Mouse (Mus musculus) frontal cortex, postnatal 10 days (tissue): ENCODE data around the gene Apom.

Experiments used
- DNase-seq, 2 experiments: peaks; one replicate each; pipeline ENCODE4 v3.0.0; 2022; ENCODE audit warnings: low spot score in 2 of 2, mixed read lengths in 1 of 2

Apom gene

DNA sequence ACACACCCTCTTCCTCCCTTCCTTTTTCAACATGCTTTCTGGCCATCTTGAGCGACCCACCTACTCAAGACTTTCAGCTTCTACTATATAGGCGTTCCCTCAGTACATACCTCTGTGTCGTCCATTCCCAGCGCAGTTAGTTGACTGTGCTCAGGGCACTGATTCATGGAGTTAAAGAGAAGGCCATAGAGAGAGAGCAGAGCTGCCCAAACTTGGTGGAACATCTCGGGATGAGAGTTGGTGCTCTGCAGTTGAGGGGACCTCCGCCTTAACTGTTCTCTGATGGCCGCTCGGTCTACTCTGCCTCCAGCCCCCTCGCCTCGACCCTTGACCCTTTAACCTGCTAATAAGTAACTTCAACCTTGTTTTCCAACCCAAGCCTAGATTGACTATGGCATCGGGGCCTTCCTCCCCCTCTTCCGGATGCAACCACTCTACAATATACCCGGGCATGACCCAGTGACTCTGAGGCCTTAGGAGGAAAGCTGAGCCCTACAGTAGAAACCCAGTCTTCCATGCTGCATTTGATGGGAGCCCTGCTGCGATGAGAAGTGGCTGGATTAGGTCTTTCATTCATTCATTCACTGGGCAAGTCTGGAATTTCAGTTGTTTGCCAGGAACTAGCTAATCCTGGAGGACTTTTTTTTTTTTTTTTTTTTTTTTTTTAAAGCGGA is at the start of gene Apom:
Apom (minus strand) TSS at position 551 of the 674 bp plus-strand sequence.
- DNase-seq = no peak

DNA sequence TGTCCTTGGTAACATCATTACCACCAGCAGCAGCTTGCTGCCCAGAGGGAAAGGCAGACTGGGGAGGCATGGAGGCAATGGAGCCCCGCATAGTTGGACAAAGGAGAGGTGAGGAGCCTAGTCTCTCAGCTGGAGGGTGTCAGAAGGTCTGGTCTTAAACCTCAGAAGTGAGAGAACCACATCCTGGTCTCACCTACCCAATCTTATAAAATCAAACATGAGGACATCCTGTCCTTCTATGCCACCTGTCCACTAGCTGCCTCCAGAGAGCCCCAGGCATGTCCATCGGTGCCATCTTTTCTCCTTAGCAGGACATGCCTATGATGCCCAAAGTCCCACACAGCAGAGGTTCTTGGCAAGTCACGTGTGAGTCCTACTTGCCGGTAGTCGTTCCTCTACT is 48.2 kb upstream of the Apom start:
- DNase-seq = no peak

DNA sequence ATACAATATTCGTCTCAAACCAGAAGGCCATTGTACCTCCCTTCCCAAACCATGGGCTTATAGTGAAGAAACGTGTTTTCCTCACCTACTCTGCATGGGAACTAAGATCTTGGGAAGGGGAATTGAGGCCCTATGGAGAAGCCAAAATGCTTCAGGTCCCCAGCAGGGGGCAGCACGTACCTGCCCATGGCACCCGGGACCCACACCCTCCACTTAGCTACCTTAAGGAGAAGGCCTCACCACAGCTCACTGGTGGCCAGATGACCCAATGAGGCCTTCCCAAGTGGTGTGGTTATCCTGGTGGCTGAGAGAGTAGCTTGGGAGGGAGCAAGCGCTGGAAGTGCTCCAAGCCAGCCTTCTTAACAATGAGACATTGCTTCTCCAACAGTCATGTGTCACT is 46.7 kb upstream of the Apom start:
- no peak for DNase-seq

DNA sequence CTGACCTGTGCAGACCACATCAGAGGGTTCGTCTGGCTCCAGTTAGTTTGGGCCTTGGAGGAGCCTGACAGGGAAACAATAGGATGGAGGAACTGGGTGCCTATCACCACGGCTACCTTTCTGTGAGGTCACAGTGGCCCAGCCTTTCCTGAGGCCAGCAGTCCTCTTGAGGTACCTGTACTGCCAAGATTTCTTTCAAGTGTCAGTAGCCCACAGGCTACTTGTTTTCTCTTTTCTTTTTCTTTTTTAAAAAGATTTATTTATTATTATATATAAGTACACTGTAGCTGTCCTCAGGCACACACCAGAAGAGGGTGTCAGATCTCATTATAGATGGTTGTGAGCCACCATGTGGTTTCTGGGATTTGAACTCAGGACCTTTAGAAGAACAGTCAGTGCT is 44.1 kb upstream of the Apom start, which contains the start of gene Aif1:
Aif1 (minus strand) TSS at position 101 of the 400 bp plus-strand sequence.
- DNase-seq = no peak

DNA sequence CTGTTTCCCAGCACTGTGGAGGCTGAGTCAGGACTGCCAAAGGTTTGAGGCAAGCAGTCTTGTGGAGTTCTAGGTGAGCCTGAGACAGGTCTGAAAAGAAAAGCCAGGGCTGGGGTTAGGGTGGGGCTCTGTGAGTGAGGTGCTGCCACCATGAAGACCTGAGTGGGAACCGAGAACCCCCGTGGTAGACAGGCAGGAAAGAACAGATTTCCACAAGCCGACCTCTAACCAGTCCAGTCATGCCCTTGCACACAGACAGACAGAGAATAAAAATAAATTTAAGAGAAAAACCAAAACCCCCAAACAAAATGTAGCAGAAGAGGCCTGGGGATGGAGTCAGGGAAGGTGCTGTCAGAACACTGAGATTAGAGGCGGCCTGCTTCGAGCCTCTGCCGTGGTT is 43.5 kb upstream of the Apom start:
- DNase-seq = no peak

DNA sequence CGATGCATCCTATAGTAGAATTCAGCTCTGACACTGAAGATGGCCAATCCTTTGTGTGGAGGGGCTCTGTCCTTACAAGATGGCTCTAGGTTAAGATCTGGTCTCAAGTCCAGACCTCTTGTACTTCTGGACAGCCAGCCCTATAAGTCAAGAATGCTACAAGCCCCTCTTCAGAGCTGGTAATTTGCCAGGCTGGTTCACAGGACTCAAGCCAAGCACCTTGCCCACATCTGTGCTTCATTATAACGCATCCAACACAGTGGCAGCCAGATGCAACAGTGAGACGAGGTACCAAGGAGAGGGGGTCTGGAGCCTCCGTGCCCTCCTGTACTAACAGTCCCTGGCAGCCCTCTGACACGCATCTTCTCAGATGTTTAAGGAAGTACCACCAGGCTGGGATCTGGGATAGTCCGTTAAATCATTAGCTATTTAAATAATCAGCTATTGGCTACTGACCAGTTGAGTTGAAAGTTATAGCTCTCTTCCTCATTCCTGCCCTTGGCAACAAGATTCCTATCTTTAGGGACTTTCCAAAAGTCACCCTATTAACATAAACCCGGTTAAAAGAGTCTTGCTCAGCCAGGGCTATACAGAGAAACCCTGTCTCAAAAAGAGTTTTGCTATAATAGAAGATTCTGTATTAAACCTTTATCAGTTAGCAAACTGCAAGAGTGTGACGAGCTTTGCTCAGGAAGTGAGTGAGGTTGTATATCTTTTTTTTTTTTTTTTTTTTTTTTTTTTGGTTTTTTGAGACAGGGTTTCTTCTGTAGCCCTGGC is 42.5 kb upstream of the Apom start:
- DNase-seq = no peak

DNA sequence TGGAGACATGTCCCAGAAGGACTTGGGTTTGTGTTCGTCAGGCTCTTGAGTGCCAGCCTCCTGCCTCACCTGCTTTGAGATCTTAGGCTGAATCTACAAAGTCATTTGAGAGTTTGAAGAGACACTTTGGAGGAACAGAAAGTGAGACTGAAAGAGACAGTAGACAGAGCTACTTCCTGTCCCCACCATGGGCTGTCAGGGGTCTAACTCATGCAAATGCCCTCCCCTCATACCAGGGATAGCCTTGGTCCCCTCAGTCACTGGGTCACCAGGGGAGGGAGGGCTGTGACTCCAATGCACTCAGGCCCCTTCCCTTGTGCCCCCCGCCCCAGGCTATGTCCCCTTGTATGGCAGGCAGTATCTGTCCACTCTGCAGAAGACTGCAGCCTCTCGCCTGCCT is 41.5 kb upstream of the Apom start:
- DNase-seq = no peak

DNA sequence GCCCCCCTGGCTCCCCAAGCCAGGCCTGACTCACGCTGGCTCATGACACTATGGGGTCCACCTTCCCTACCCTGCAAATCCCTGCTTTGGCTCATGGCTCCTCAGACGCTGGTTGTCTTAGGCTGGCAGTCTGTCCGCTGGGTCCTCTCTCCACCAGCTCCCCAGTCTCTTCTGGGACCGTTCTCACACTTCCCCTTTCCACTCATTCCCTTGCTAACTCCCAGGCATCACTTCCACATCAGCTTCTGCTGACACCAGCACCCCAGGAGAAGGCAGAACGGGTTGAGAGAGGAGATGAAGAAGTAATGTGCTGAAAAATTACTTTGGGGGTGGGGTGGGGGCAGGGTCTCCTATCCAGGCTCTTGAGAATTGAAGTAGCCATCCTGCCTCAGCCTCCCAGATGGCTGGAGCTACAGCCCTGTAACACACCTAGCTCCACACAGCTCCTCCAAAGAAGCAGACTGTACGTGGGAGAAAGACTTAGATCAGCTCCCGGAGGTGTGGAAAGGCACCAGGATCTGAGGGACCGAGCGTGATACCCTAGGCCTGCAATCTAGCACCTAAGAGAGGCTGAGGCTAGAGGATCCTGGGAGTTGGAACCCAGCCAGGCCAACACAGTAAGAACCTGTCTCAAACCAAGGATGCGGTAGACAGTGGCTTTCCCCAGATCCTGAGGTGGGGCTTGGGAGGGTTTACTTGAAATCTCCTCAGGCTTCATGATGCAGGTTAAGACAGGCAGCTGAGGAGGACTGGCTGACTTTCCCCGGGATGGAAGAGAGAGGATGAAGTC is 40.8 kb upstream of the Apom start:
- no peak for DNase-seq

DNA sequence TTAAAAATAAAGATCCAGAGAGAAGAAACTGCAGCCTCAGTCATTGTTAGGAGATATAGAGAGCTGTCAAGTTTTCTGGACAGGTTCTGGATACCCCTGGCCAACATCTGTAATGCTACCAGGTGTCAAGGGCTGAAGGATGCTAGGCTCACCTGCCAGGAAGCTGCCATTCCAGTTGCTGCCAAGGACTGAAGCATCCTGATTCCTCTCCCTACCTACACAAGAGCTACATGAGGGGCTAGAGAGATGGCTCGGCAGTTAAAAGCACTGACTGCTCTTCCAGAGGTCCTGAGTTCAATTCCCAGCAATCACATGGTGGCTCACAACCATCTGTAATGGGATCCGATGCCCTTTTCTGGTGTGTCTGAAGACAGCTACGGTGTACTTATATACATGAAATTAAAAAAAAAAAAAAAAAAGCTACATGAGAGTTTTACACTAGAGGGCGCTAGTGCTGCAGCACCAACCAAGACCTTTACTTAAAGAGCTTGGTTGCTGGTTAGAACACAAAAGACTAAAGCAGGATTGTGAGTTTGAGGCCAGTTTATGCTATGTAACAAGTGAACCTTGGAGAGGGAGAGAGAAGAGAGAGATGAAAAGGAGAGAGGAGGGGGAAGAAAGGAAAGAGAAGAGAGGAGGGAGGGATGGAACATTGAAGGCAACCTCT is 36.8 kb upstream of the Apom start:
- DNase-seq = no peak

DNA sequence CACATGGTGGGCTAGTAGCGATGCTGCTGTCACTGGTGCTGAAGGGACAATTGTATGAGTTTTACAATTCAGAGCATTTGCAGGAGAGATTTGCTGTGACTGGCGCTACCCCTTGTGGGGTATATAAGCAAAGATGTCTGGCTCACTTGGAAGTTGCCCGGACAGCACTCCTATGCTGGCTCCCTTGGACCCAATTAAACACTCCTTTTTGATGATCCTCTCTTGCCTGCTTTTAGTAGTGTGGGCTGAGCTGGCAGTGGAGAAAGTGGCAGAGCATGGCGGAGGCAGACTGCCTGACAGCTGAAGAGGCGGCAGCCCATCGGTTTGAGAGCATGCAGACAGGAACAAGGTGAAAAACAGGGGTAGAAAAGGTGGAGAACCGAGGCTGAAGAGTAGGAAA is 35.9 kb upstream of the Apom start:
- no peak for DNase-seq

DNA sequence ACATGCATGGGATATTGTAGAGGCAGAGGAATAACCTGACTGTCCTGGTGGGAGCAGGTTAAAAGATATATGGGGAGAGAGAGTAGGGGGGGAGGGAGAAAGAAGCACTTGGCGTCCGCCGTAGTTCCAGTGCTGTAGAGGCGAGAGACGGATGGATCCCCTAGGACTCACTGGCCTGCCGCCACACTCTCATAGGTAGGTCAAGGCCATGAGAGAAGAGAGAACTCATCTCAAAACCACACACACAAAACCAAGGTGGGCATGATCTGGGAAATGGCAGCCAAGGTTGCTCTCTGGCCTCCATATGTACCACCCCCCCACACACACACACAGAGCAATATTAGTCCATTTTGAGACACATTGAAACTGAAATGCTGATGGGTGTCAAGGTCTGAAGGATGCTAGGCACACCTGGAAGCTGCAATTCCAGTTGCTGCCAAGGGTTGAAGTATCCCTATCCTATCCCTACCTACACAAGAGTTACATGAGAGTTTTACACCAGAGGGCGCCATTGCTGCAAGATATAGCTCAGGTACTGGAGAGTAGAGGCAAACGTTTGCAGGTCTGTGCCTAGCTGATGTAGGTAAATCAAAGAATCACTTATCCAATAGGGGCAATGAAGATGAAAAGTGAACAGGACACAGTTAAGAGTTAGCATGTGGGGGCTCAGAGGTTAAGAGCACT is 34.6 kb upstream of the Apom start:
- peak; percentile 61 to 67 for DNase-seq

DNA sequence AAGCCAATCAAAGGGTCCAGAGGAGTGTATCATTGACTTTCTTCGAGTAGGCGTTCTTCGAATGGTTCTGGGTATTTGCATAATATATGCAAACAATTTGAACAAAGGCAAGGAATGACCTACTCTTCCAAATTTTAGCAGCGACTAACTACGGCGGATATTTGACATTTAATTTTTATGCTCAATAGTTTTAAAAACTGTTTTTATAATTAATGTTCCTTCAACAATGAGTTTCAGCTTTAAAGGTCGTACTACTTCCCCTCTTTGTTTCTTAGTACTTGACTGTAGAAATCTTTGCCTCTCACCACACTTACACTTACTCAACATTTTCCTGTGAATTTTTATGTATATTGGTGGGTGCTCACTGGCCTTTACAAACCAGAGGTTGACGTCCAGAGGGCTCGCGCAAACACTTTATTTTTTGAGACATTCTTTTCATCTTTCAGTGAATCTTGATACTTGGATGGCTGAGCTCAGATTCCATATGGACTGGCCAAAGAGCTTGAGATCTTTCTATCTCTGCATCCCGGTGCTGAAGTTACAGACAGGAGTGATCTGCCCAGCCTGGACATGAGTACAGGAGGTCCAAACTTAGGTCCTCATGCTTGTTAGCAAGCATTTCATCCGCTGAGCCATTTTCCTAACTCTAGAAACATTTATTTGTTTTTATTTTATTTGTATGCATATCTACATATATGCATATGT is 33.8 kb upstream of the Apom start:
- DNase-seq = no peak

DNA sequence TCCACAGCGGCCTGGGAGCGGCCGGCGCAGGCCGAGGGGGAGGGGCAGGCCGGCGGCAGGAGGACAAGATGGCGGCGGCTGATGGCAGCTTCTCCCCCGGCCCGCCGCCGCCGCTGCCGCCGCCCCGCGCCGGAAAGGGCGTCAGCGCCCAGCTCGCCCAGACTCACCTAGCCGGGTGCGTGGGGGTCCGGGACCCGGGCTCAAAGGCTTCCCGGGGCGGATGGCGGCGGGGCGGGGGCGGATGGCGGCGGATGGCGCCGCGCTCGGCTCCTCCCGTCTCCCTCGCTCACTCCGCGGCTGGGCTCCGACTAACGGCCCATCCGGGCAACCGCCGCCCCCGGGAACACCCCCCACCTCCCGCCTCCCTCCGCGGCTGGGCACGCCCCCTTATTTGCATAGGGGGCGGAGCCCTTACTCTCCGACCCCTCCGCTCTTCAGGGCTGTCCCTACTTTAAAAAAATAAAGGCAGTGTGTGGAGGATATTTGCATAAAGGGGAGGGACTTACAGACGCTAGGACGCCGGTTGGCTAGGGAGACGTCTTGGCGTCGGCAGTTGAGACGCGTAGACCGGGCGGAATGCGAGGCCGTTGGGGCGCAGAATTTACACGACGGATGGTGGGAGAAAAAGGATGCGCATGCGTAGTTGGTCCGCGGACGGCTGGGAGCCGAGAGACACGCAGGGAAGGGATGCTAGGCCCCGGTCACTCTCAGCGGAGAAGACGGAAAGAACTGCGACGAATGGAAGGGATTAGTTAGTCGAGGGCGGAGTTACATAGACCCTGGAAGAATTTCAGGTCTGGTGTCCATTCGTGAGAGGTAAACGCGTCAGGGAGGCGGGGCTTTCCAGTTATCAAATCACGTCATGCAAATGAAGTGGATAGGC is 33.0 kb upstream of the Apom start, which contains the start of gene Prrc2a:
Prrc2a (minus strand) TSS at position 330 of the 883 bp plus-strand sequence.
- DNase-seq = peak; percentile 98 to 99

DNA sequence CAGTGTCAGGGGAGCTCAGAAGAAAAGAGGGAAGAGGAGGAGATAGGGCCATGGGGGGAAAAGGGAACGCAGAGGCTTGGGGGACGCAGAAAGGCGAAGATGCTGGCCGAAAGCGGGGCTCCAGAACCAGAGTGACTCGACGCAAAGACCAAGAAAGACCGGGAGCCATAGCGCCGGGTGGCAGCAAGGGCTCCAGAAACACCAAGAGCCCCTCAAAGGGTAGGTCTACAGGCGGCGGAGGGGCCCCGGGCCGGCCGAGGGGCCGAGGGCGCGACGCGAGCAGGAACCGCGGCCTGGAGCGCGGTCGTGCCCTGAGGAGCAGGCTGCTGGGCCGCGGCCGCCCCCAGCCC is 32.3 kb upstream of the Apom start:
- peak in 1 of 2 experiments; percentile 43 for DNase-seq

DNA sequence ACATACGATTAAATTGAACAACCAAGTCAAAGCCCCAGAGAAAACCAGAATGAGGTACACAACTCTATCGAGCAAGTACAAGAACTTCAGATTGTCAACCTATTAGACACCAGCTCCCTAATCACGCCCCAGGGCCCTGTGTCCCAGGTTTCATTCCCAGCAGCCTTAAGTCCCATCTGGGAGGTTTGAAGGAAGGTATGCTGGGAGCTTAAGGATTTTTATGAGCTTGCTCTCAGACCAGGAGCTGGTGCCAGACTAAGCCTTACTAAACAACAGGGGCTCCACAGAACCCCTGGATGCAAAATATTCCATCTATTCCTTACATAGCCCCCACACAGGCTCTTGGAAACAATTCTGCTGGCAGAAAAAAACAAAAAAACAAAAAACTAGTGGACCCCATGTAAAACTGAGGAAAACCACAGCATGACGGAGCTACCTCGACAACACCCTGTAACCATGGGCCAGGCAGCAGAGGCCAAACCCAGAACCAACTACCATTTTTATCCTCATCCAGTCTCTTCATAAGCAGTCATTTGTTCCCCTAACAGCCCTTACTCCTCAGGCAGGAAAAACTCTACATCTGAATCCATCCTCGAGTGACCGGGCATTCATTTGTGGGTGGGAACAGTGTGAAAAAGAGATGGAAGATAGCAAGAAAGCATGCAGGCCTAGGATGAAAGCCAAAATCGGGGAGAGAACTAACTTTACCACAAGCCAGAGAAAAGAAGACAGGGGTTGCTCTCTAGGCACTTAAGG is 31.7 kb upstream of the Apom start:
- DNase-seq = no peak

DNA sequence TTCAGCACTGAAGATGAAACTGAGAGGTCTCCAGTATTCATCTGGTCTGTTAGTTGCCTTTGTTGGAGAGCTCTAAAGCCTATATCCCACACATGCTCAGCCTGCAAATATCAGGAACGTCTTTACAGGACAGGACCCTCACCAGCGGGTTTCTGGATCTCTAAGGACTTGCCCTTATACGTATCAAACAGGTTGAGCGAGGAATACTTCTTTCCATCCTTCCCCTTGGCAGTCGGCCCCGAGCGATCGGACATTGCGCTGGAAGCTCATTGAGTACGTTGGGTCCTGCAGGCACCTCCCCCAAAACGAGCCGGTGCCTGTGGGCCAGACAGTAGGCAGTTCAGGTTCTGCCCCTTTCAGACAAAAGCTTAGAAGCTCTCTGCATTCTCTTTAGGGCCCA is 30.9 kb upstream of the Apom start:
- DNase-seq = no peak

DNA sequence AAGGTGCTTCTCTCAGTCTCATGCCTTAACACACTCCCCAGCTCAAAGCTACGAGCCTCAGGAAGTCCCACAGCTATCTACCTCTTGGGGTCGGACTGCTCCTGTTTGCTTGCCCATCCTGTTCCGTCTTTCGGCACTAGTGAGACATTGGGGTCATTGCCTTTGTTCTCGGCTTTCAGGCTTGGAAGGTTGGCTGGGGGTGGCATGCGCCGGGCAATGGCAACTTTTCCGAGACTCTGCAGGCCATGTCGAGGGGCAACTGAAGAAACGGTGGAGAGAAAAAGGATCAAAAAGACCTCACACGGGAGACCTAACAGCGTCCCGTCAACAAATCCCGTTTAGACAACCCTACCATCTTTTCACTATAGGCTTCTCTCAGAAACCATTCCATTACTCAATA is 30.3 kb upstream of the Apom start:
- no peak for DNase-seq

DNA sequence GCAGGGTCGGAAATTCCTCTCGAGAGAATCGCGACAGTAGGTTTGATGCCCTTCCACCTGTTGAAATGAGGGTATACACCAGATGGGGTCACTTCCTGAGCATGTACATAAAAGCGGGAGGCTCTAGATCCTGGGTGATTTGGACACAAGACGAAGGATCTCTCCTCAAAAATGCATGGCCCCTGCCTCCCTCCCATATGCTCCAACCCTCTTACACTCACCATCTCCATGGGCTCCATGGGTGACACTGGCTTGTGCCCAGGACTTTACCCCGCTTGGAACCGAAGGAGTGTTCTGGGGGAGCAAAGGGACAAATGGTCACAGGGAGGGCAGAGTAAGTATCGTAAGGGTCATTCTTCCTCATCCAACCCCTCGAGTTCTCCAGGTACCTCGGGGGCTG is 29.6 kb upstream of the Apom start:
- DNase-seq = no peak

DNA sequence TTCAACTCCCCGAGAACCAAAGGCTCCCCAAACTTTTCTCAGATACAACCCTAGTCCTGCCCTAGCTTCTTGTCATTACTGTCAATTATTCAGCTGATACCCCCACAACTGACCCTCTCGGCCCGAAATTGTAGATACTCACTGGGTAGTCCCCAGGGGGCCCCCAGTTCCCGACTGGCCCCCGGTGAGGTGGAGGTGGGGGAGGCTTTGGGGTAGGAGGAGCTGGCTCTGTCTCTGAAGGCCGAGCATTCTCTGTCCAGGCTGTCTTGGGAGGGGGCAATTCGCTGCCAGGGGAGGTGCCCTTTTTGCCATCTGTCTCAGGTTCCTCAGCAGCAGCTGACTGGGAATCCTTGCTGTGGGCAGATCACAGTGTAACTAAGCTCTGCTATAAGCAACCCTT is 27.8 kb upstream of the Apom start:
- no peak for DNase-seq
